Mouse (Mus musculus) midbrain, embryonic 11.5 days (tissue): ENCODE measurements at regions not wholly inside any gene's neighbourhood (a gene's known extent, or its start where the extent isn't known, plus 50 kb on each side); places are given as distances from the start of the nearest gene placed in this dataset.
A peak's percentile ranks its signal among the peaks of the same experiment; 100 is the strongest.

ENCODE experiments used
- ATAC-seq: fragments of 200-750 bp; cut with Nextera tagmentation; 2 replicates; pipeline ENCODE4 v1.8.0; 2017; ENCODE audit warnings: moderate TSS enrichment, moderate library complexity; ENCODE audit not compliant: low FRiP score
- DNase-seq: peaks from one replicate; pipeline ENCODE4 v3.0.0; 2015; ENCODE audit warnings: low spot score; ENCODE audit errors: missing footprints
- H3K27ac ChIP-seq: fragments of 300-500 bp; sonication (generic); 2 replicates; pipeline ENCODE4 v1.5.1; 2014; ENCODE audit warnings: low read depth, low read length
- H3K27me3 ChIP-seq: fragments of 300-500 bp; sonication (generic); 2 replicates; pipeline ENCODE4 v1.6.1; 2014; ENCODE audit warnings: mild to moderate bottlenecking, low read length, moderate library complexity, mixed read lengths; ENCODE audit not compliant: control insufficient read depth, insufficient read depth
- H3K36me3 ChIP-seq: fragments of 300-500 bp; sonication (generic); 2 replicates; pipeline ENCODE4 v1.6.1; 2014; ENCODE audit warnings: mild to moderate bottlenecking, low read length, moderate library complexity, mixed read lengths; ENCODE audit not compliant: control insufficient read depth, insufficient read depth
- H3K4me1 ChIP-seq: fragments of 300-500 bp; sonication (generic); 2 replicates; pipeline ENCODE4 v1.6.1; 2014; ENCODE audit warnings: low read length; ENCODE audit not compliant: control insufficient read depth, insufficient read depth
- H3K4me2 ChIP-seq: fragments of 300-500 bp; sonication (generic); 2 replicates; pipeline ENCODE4 v1.6.1; 2014; ENCODE audit warnings: mild to moderate bottlenecking, moderate library complexity
- H3K4me3 ChIP-seq: fragments of 300-500 bp; sonication (generic); 2 replicates; pipeline ENCODE4 v1.5.1; 2014; ENCODE audit warnings: low read depth, low read length
- H3K9ac ChIP-seq: fragments of 300-500 bp; sonication (generic); 2 replicates; pipeline ENCODE4 v1.6.1; 2014; ENCODE audit warnings: low read length
- H3K9me3 ChIP-seq: fragments of 300-500 bp; sonication (generic); 2 replicates; pipeline ENCODE4 v1.6.1; 2016; ENCODE audit warnings: low read length; ENCODE audit not compliant: control insufficient read depth
- WGBS: fragments of 180-500 bp; shearing (Covaris S2); extraction: QIAGEN DNeasy Blood & Tissue Kit; methylation state at CpG from one replicate; pipeline ENCODE4 v1.1.7; 2014; 5-methylcytosine and 5-hydroxymethylcytosine counted together

GRCm38 (mm10) chr17:42120759-42121158, 195.0 kb upstream of the Ptchd4 start:
- WGBS: 83% methylated on average over 1 of the region's 1 CpGs
- no peak overlapping the region for H3K27ac ChIP-seq
- no peak overlapping the region for H3K4me2 ChIP-seq
- H3K9ac ChIP-seq: no peak overlapping the region
- no peaks in the 10 kb centered on the region for H3K36me3 ChIP-seq
- H3K27me3 ChIP-seq: no peaks in the 10 kb centered on the region
- H3K4me1 ChIP-seq: no peaks in the 10 kb centered on the region
- H3K9me3 ChIP-seq: no peaks in the 10 kb centered on the region
- ATAC-seq: no peak
- DNase-seq: no peak
- H3K4me3 ChIP-seq: no peak overlapping the region

GRCm38 (mm10) chr17:42126488-42127237, 189.1 kb upstream of the Ptchd4 start:
- Histone ChIP-seq H3K27me3 (no peaks in the 10 kb centered on the region), H3K27ac (no peak overlapping the region), H3K9me3 (no peaks in the 10 kb centered on the region), H3K36me3 (no peaks in the 10 kb centered on the region), H3K4me1 (no peaks in the 10 kb centered on the region), H3K4me2 (no peak overlapping the region), H3K9ac (no peak overlapping the region), H3K4me3 (no peak overlapping the region)
- WGBS: 68% methylated on average over 9 of the region's 9 CpGs
- no peak for DNase-seq
- 0 out of 2 replicates have a peak, but pooled peaks have one; percentile 33 for ATAC-seq

GRCm38 (mm10) chr17:42169391-42170018, 146.2 kb upstream of the Ptchd4 start:
- no peaks in the 10 kb centered on the region for H3K9me3 ChIP-seq
- no peaks in the 10 kb centered on the region for H3K36me3 ChIP-seq
- H3K4me1 ChIP-seq: no peaks in the 10 kb centered on the region
- no peak overlapping the region for H3K4me2 ChIP-seq
- no peaks in the 10 kb centered on the region for H3K27me3 ChIP-seq
- no peak for ATAC-seq
- H3K27ac ChIP-seq: no peak overlapping the region
- 92% methylated on average over 1 of the region's 1 CpGs for WGBS
- H3K9ac ChIP-seq: no peak overlapping the region
- no peak overlapping the region for H3K4me3 ChIP-seq
- DNase-seq: no peak

- DNase-seq (no peak), ATAC-seq (no peak)
- 84% methylated on average over 1 of the region's 1 CpGs for WGBS
- H3K9me3 ChIP-seq: no peaks in the 10 kb centered on the region
- no peak overlapping the region for H3K4me2 ChIP-seq
- H3K27ac ChIP-seq: no peak overlapping the region
- no peaks in the 10 kb centered on the region for H3K36me3 ChIP-seq
- H3K4me1 ChIP-seq: no peaks in the 10 kb centered on the region
- H3K9ac ChIP-seq: no peak overlapping the region
- no peak overlapping the region for H3K4me3 ChIP-seq
- H3K27me3 ChIP-seq: no peaks in the 10 kb centered on the region
Observed at GRCm38 (mm10) chr17:42188531-42188930, 127.2 kb upstream of the Ptchd4 start.

GRCm38 (mm10) chr17:42190206-42190902, 125.4 kb upstream of the Ptchd4 start:
- no peak overlapping the region for H3K27ac ChIP-seq
- no peaks in the 10 kb centered on the region for H3K27me3 ChIP-seq
- no peaks in the 10 kb centered on the region for H3K36me3 ChIP-seq
- no peaks in the 10 kb centered on the region for H3K9me3 ChIP-seq
- WGBS: 82% methylated on average over 8 of the region's 8 CpGs
- H3K9ac ChIP-seq: no peak overlapping the region
- H3K4me3 ChIP-seq: no peak overlapping the region
- H3K4me2 ChIP-seq: no peak overlapping the region
- DNase-seq: no peak
- no peak for ATAC-seq
- no peaks in the 10 kb centered on the region for H3K4me1 ChIP-seq
